9 mouse cellular contexts compared by ENCODE assay signal in genomic region chr4:149277571-149277970, GRCm38 (mm10). TPM values are rescaled to one million over a fixed set of nuclear protein-coding genes. Genes with fewer than 3 reads are reported as not detected.
DNase-seq lines count a peak whose midpoint lies in the region; ATAC-seq and TF ChIP-seq lines count a peak whose summit lies in the region.
"Had no signal": no experiment of that assay in that cellular context is flagged by ENCODE, and none has a peak within 500 bp of the region (broad histone marks: within the 10 kb centered on the region; RNA-seq: fewer than 3 reads in every experiment).

No protein-coding gene starts in this region.

- intact Hi-C loops in left cerebral cortex, adult 2 months (cut with DNase I): no loop called here
- intact Hi-C loops in left cerebral cortex, postnatal 36 days (cut with DNase I): no loop called here

- peaks cover 62% of the 10 kb centered on the region for H3K79me2 ChIP-seq in myocyte (ENCODE audit: control insufficient read depth, insufficient read depth)

- H3K4me1 ChIP-seq in hindbrain, postnatal 0 days (ENCODE audit: insufficient read depth, low read length): peaks cover 9% of the 10 kb centered on the region; the same call in 1 of the 2 replicates

- no peak for TF ChIP-seq POLR2A in myocyte (IDR thresholded peaks at IDR 0.05; ENCODE audit: insufficient read length, low read depth)

- H3K27me3 ChIP-seq in hindbrain, postnatal 0 days (ENCODE audit: insufficient read depth, low read length): no peaks in the 10 kb centered on the region
- H3K27me3 ChIP-seq in myocyte (ENCODE audit: control insufficient read depth, insufficient read depth, insufficient read length): no peaks in the 10 kb centered on the region
- H3K27me3 ChIP-seq: liver, embryonic 13.5 days had no signal

- H3ac ChIP-seq in myocyte (ENCODE audit: control insufficient read depth, insufficient read length): no peak overlapping the region

- no peak for DNase-seq in left cerebral cortex, adult 2 months (ENCODE audit: extremely low spot score in 1 of 2, low spot score in 2 of 2)
- DNase-seq in left cerebral cortex, postnatal 36 days (ENCODE audit: low spot score in 2 of 2): no peak
- DNase-seq in fibroblast of lung, adult 2 months (ENCODE audit: low read depth): peak; percentile 69
- peak; percentile 73 for DNase-seq in hindbrain, postnatal 0 days (ENCODE audit: low spot score)
- DNase-seq in adrenal gland, adult 8-10 months: no peak
- no peak for DNase-seq in right cerebral cortex, postnatal 25 days
- no peak for DNase-seq in kidney, adult 8-10 months
- DNase-seq: liver, embryonic 13.5 days had no signal

- no peaks in the 10 kb centered on the region for H3K9me3 ChIP-seq in hindbrain, postnatal 0 days (ENCODE audit: low read length)
- H3K9me3 ChIP-seq: liver, embryonic 13.5 days had no signal

- H3K36me3 ChIP-seq in hindbrain, postnatal 0 days (ENCODE audit: insufficient read depth, low read length): peaks cover 16% of the 10 kb centered on the region
- peaks cover 25% of the 10 kb centered on the region for H3K36me3 ChIP-seq in myocyte (ENCODE audit: control insufficient read depth, insufficient read depth)

- peak overlapping the region; percentile 48; the same call in 1 of the 2 replicates for H3K27ac ChIP-seq in left cerebral cortex, adult 2 months
- H3K27ac ChIP-seq in hindbrain, postnatal 0 days: no peak overlapping the region
- H3K27ac ChIP-seq: liver, embryonic 13.5 days had no signal

- ATAC-seq in hindbrain, postnatal 0 days: peak; percentile 89

- H3K4me3 ChIP-seq in left cerebral cortex, adult 2 months: no peak overlapping the region
- H3K4me3 ChIP-seq in hindbrain, postnatal 0 days (ENCODE audit: low read length): no peak overlapping the region
- H3K4me3 ChIP-seq in myocyte: no peak overlapping the region
- H3K4me3 ChIP-seq: liver, embryonic 13.5 days had no signal

- WGBS in hindbrain, postnatal 0 days: 22% methylated on average over 4 of the region's 4 CpGs

- H3K9ac ChIP-seq in hindbrain, postnatal 0 days (replicated peaks; ENCODE audit: low read length): no peak overlapping the region
- H3K9ac ChIP-seq: liver, embryonic 13.5 days had no signal

- peak overlapping the region; percentile 28; the same call in 1 of the 2 replicates for H3K4me2 ChIP-seq in hindbrain, postnatal 0 days (ENCODE audit: low read depth, low read length)
- peak overlapping the region; percentile 73 for H3K4me2 ChIP-seq in myocyte (ENCODE audit: low read depth)
- H3K4me2 ChIP-seq: liver, embryonic 13.5 days had no signal

- TF ChIP-seq CTCF in left cerebral cortex, adult 2 months (IDR thresholded peaks at IDR 0.05): no peak
- no peak for TF ChIP-seq CTCF in hindbrain, postnatal 0 days (IDR thresholded peaks at IDR 0.05; ENCODE audit: low read depth)

TF ChIP-seq in myocyte, 11 proteins besides CTCF, POLR2A, EP300 and RAD21:
- TF ChIP-seq TCF12 (IDR thresholded peaks at IDR 0.05; ENCODE audit: insufficient read depth, poor library complexity, severe bottlenecking) (no peak), USF1 (IDR thresholded peaks at IDR 0.05; ENCODE audit: low read depth) (peak; percentile 88), MYOD1 (IDR thresholded peaks at IDR 0.05; ENCODE audit: control insufficient read depth in 1 of 3, insufficient read length in 2 of 3, low read depth in 2 of 3) (peak in 2 of 3 experiments; percentile 25 to 62), REST (IDR thresholded peaks at IDR 0.05; ENCODE audit: insufficient read depth, insufficient read length) (no peak)

RNA-seq across cellular contexts. Expression of gene Kif1b, which starts 29.9 kb away (rescaled TPM):
- total RNA-seq in left cerebral cortex, adult 2 months (2021): 100 to 1,000 TPM; 444 to 487 TPM
- total RNA-seq in left cerebral cortex, postnatal 36 days (2021): 100 to 1,000 TPM; 448 to 452 TPM
- 322 and 420 TPM in 2 replicates for total RNA-seq in hindbrain, postnatal 0 days (2014; rRNA removed)
- polyA plus RNA-seq in hindbrain, postnatal 0 days (2015; fragmentation: Nextera tagmentation; extraction: Ambion mirVana): 210 and 213 TPM in 2 replicates
- 26.7 TPM for polyA plus RNA-seq in myocyte (2012; fragmentation: generic; extraction: Trizol)
- 100 to 1,000 TPM; 136 to 190 (median 174) TPM for total RNA-seq in adrenal gland, adult 8-10 months (2022)

Comparison
In these comparisons a context has a peak if more than half of its experiments do, and no peak if none do; other contexts are left out.
1. DNase-seq: peak in fibroblast of lung, adult 2 months (single experiment) and hindbrain, postnatal 0 days (single experiment); none in left cerebral cortex, adult 2 months (0 of 2), left cerebral cortex, postnatal 36 days (0 of 2), adrenal gland, adult 8-10 months (single experiment), right cerebral cortex, postnatal 25 days (single experiment) and kidney, adult 8-10 months (0 of 2).